Mouse (Mus musculus) liver, adult 2 months (tissue): ENCODE results near the gene Prox2. TPM values are rescaled to one million over a fixed set of nuclear protein-coding genes. Genes with fewer than 3 reads are reported as not detected.

ENCODE experiments used
- DNase-seq: peaks from one replicate; pipeline ENCODE4 v3.0.0-alpha.2; 2011; ENCODE audit warnings: low read depth, low spot score; ENCODE audit errors: extremely low read depth
- H3K27ac ChIP-seq: fragments of 200-500 bp; replicated peaks from 2 replicates; pipeline ENCODE4 v1.5.1; 2012; ENCODE audit warnings: low read depth, mild to moderate bottlenecking, control low read depth, inconsistent platforms, low read length; ENCODE audit not compliant: insufficient read depth
- H3K27me3 ChIP-seq: fragments of 200-500 bp; 2 replicates; pipeline ENCODE4 v1.6.1; 2012; ENCODE audit warnings: mild to moderate bottlenecking, moderate library complexity, low read length, inconsistent platforms; ENCODE audit not compliant: control insufficient read depth, insufficient read depth
- H3K36me3 ChIP-seq: fragments of 200-500 bp; 2 replicates; pipeline ENCODE4 v1.6.1; 2012; ENCODE audit warnings: low read length, inconsistent platforms; ENCODE audit not compliant: control insufficient read depth, insufficient read depth
- H3K4me1 ChIP-seq: fragments of 200-500 bp; 2 replicates; pipeline ENCODE4 v1.6.1; 2011; ENCODE audit warnings: low read length; ENCODE audit not compliant: control insufficient read depth, insufficient read depth
- H3K4me3 ChIP-seq: fragments of 200-500 bp; 2 replicates; pipeline ENCODE4 v1.5.1; 2011; ENCODE audit warnings: low read depth, mild to moderate bottlenecking, control low read depth, low read length, moderate library complexity; ENCODE audit not compliant: insufficient read depth
- H3K79me2 ChIP-seq: fragments of 200-500 bp; 2 replicates; pipeline ENCODE4 v1.6.1; 2012; ENCODE audit warnings: inconsistent platforms, mild to moderate bottlenecking, low read length, moderate library complexity; ENCODE audit not compliant: control insufficient read depth, insufficient read depth
- H3K9ac ChIP-seq: fragments of 200-500 bp; 2 replicates; pipeline ENCODE4 v1.6.1; 2012; ENCODE audit warnings: low read depth, mild to moderate bottlenecking, control low read depth, inconsistent platforms, low read length
- CTCF ChIP-seq: fragments of 200-500 bp; IDR thresholded peaks from 2 replicates; pipeline ENCODE4 v1.5.1; 2011; ENCODE audit warnings: low read depth, low read length, control low read depth
- POLR2A ChIP-seq: fragments of 200-500 bp; IDR thresholded peaks from 2 replicates; pipeline ENCODE4 v1.6.1; 2011; ENCODE audit warnings: low read length, control low read depth; ENCODE audit not compliant: insufficient read depth; ENCODE audit errors: extremely low read depth
- WGBS: fragments of 180-500 bp; shearing (Covaris S2); methylation state at CpG from one replicate; pipeline ENCODE4 v1.1.7; 2018; 5-methylcytosine and 5-hydroxymethylcytosine counted together
- polyA plus RNA-seq: library from polyadenylated mRNA; depleted of rRNA; stranded (reverse); fragments of >200 nt; gene quantifications from 2 replicates; pipeline ENCODE4 v1.2.3, GENCODE M21; 2012
- total RNA-seq: library from RNA; depleted of rRNA; stranded (reverse); fragments of >200 nt; gene quantifications from 2 replicates; pipeline ENCODE4 v1.2.3, GENCODE M21; 2014

Prox2 gene
- total and polyA plus RNA-seq, 2 experiments = 1.5 to 1.8 TPM

DNA sequence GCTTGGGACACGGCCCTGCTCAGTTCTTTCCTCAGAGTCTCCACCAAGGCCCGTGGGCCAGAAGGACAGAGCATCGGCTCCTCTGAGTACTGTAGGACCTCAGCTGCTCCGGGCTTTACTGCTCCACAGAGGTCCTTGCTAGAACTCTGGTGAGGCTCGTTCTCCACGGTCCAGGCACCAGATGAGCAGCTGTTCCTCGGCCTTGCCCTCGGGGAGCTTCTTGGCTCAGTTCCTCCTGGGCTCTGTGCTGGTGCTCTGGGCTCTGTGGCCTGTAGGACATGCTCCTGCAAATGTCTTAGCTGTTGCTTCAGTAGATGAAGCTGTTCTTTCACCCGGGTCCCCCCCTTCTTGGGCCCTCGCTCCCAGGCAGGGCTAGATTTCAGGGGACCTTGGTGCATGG, 15.9 kb downstream of the Prox2 start:
- H3K9ac ChIP-seq = no peak overlapping the region
- H3K27me3 ChIP-seq = no peaks in the 10 kb centered on the region
- no peaks in the 10 kb centered on the region for H3K4me1 ChIP-seq
- no peaks in the 10 kb centered on the region for H3K79me2 ChIP-seq
- DNase-seq = no peak
- TF ChIP-seq CTCF = no peak
- no peak for TF ChIP-seq POLR2A
- H3K4me3 ChIP-seq = no peak overlapping the region
- H3K36me3 ChIP-seq = no peaks in the 10 kb centered on the region
- 83% methylated on average over 10 of the region's 10 CpGs for WGBS
- no peak overlapping the region for H3K27ac ChIP-seq

DNA sequence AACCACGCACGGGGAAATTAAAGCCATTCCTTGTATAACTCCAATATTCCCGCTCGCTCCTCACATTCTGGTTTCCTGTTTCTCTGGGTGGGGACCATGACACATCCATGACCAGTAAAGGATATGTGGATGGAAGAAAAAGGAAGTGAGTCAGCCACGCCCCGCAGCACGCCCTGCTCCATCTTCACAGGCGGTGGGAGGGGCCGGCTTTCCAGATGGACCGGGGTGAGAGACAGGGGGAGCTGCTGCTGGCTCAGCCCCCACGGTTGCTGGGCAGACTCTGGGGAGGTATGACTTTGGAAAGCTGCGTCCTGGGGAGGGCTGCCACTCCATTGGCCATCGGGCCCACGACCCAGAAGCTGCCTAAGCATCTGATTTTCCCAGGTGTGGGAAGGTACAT, 16.5 kb downstream of the Prox2 start:
- no peaks in the 10 kb centered on the region for H3K36me3 ChIP-seq
- WGBS = 54% methylated on average over 14 of the region's 14 CpGs
- H3K79me2 ChIP-seq = no peaks in the 10 kb centered on the region
- H3K4me3 ChIP-seq = no peak overlapping the region
- no peak overlapping the region for H3K9ac ChIP-seq
- no peak for TF ChIP-seq CTCF
- TF ChIP-seq POLR2A = no peak
- DNase-seq = no peak
- H3K4me1 ChIP-seq = no peaks in the 10 kb centered on the region
- no peak overlapping the region for H3K27ac ChIP-seq
- H3K27me3 ChIP-seq = no peaks in the 10 kb centered on the region

- Histone ChIP-seq H3K79me2 (no peaks in the 10 kb centered on the region), H3K36me3 (peaks cover 6% of the 10 kb centered on the region; the same call in 1 of the 2 replicates), H3K27me3 (no peaks in the 10 kb centered on the region), H3K27ac (no peak overlapping the region), H3K4me1 (no peaks in the 10 kb centered on the region), H3K9ac (no peak overlapping the region), H3K4me3 (no peak overlapping the region)
- 2% methylated on average over 3 of the region's 3 CpGs for WGBS
- TF ChIP-seq CTCF (peak; percentile 74), POLR2A (no peak)
- peak; percentile 50 for DNase-seq
Observed at GRCm38 (mm10) chr12:85092214-85092613, 18.3 kb downstream of the Prox2 start.

DNA sequence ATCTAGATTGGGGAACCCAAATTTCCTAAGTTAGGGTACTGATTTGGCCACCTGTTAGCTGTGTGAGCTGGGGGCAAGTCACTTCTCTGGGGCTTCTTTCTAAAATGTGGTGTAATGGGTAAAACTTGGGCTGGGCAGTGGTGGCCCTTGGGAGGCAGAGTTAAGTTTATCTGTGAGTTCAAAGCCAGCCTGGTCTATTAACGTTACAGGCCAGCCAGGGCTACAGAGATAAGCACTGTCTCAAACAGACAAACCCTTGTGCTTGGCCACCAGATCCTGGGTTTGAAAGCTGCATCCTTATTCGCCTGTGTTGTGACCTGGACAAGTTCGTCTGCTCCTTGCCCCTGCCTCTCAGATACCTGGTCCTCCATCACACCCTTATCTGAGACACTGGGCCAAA, 19.4 kb downstream of the Prox2 start:
- 87% methylated on average over 3 of the region's 3 CpGs for WGBS
- H3K27me3 ChIP-seq = no peaks in the 10 kb centered on the region
- no peaks in the 10 kb centered on the region for H3K4me1 ChIP-seq
- H3K27ac ChIP-seq = no peak overlapping the region
- H3K79me2 ChIP-seq = no peaks in the 10 kb centered on the region
- H3K4me3 ChIP-seq = no peak overlapping the region
- TF ChIP-seq CTCF (no peak), POLR2A (no peak)
- DNase-seq = no peak
- H3K36me3 ChIP-seq = peaks cover 6% of the 10 kb centered on the region; the same call in 1 of the 2 replicates
- no peak overlapping the region for H3K9ac ChIP-seq

- Histone ChIP-seq H3K27ac (no peak overlapping the region), H3K4me3 (no peak overlapping the region), H3K4me1 (no peaks in the 10 kb centered on the region), H3K79me2 (no peaks in the 10 kb centered on the region), H3K36me3 (peaks cover 6% of the 10 kb centered on the region; the same call in 1 of the 2 replicates), H3K27me3 (no peaks in the 10 kb centered on the region), H3K9ac (no peak overlapping the region)
- DNase-seq = no peak
- 97% methylated on average over 12 of the region's 12 CpGs for WGBS
- TF ChIP-seq CTCF (no peak), POLR2A (no peak)
Observed at GRCm38 (mm10) chr12:85087845-85088244, 22.7 kb downstream of the Prox2 start.

DNA sequence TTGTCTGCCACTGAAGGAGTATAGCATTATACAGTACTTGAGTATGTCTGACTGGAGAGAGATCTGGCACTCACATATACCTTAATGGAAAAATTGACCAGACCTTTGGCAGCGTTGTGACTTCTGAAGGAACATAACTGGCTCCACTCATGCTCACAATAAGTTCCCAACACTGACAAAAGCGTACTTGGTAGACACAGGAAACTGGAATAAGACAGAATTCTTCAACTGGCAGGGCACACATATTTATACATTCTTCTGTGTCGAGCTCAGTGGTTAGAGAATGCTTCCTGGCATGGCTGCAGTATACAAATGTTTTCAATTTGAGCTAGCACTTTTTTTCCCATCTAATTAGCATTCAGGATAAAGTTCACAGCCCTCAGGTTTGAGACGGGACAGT, 25.6 kb downstream of the Prox2 start:
- Histone ChIP-seq H3K27me3 (no peaks in the 10 kb centered on the region), H3K9ac (no peak overlapping the region), H3K79me2 (no peaks in the 10 kb centered on the region), H3K27ac (no peak overlapping the region), H3K4me1 (no peaks in the 10 kb centered on the region), H3K4me3 (no peak overlapping the region), H3K36me3 (peaks cover 6% of the 10 kb centered on the region; the same call in 1 of the 2 replicates)
- WGBS = 88% methylated on average over 4 of the region's 4 CpGs
- TF ChIP-seq POLR2A (no peak), CTCF (no peak)
- DNase-seq = no peak
